8 mouse cellular contexts compared by ENCODE assay signal in the genomic region with DNA sequence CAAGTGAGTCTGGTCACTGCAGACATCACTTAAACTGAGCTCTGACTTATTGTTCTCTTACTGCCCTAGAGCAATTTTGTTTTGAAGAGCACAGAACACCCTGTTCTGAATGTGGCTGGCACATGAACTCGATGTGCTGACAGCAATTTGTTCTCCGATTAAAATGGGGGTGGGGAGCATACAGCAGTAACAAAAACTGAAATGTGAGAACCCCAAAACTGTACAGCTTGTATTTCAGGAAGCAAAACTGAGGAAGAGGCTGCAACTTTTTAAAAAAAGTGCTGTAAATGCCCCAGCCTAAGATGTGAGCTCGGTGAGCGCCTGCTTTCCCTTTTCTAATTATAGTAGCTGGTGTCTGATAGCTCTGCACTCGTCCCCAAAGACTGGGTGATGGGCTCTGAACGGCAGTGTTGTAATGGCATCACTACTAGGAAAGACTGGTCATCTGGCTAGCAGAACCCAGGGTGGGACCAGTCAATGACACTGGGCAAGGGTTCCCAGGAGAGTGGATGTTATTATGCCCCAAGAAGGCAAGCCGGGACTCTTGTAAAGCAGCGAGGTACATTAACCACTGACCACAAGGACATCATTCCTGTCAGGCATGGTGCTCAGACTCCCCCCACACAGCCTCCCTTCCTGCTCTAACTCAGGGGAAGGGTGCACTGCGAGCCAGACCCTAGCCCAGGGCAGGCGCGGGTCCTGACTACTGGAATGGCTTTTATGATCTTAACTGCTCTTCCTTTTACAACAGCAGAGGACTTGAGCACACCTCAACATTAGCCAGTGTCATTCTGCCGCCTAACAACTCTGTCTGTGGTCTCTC. TPM values are rescaled to one million over a fixed set of nuclear protein-coding genes. Genes with fewer than 3 reads are reported as not detected.
DNase-seq lines count a peak whose midpoint lies in the region; ATAC-seq lines count a peak whose summit lies in the region.

No protein-coding gene starts in this region.

- H3K9ac ChIP-seq in embryonic facial prominence, embryonic 13.5 days: peak overlapping the region; percentile 51
- H3K9ac ChIP-seq in forebrain, embryonic 14.5 days (ENCODE audit: low read length): no peak overlapping the region

- 36% methylated on average over 12 of the region's 12 CpGs for WGBS in embryonic facial prominence, embryonic 13.5 days
- WGBS in forebrain, embryonic 14.5 days: 82% methylated on average over 12 of the region's 12 CpGs

- no peaks in the 10 kb centered on the region for H3K9me3 ChIP-seq in embryonic facial prominence, embryonic 13.5 days
- H3K9me3 ChIP-seq in megakaryocyte, embryonic 14.5 days: no peaks in the 10 kb centered on the region
- H3K9me3 ChIP-seq in forebrain, embryonic 14.5 days (replicated peaks; ENCODE audit: control insufficient read depth, low read length): no peaks in the 10 kb centered on the region

- H3K4me3 ChIP-seq in embryonic facial prominence, embryonic 13.5 days: no peak overlapping the region
- H3K4me3 ChIP-seq in megakaryocyte, embryonic 14.5 days (replicated peaks): peak overlapping the region; percentile 80
- H3K4me3 ChIP-seq in forebrain, embryonic 14.5 days (ENCODE audit: low read depth, low read length): no peak overlapping the region

- peak overlapping the region; percentile 28 for H3K4me2 ChIP-seq in embryonic facial prominence, embryonic 13.5 days
- no peak overlapping the region for H3K4me2 ChIP-seq in forebrain, embryonic 14.5 days (ENCODE audit: low read length)

- peaks cover 11% of the 10 kb centered on the region for H3K36me3 ChIP-seq in embryonic facial prominence, embryonic 13.5 days
- peaks cover 43% of the 10 kb centered on the region for H3K36me3 ChIP-seq in megakaryocyte, embryonic 14.5 days (replicated peaks; ENCODE audit: low read length)
- H3K36me3 ChIP-seq in forebrain, embryonic 14.5 days (ENCODE audit: control insufficient read depth, insufficient read depth, low read length): 0 out of 2 replicates have a peak, but pooled peaks cover 3% of the 10 kb centered on the region

- no peak for ATAC-seq in embryonic facial prominence, embryonic 13.5 days (ENCODE audit: insufficient number of reproducible peaks, insufficient read depth, low FRiP score, low TSS enrichment, low read depth)
- ATAC-seq in hematopoietic stem cell, adult 5-6 weeks (replicated peaks in 1 of 2; ENCODE audit: insufficient read depth in 1 of 2, low FRiP score in 2 of 2, low TSS enrichment in 1 of 2, low read depth in 1 of 2, poor library complexity in 2 of 2, severe bottlenecking in 2 of 2): 0 out of 4 replicates have a peak, but pooled peaks have one; percentile 9 to 29
- no peak for ATAC-seq in forebrain, embryonic 14.5 days

- peaks cover 22% of the 10 kb centered on the region for H3K4me1 ChIP-seq in embryonic facial prominence, embryonic 13.5 days
- peaks cover 19% of the 10 kb centered on the region for H3K4me1 ChIP-seq in megakaryocyte, embryonic 14.5 days
- H3K4me1 ChIP-seq in forebrain, embryonic 14.5 days (ENCODE audit: control insufficient read depth, insufficient read depth, low read length): no peaks in the 10 kb centered on the region

- no peaks in the 10 kb centered on the region for H3K27me3 ChIP-seq in embryonic facial prominence, embryonic 13.5 days
- H3K27me3 ChIP-seq in megakaryocyte, embryonic 14.5 days (replicated peaks): no peaks in the 10 kb centered on the region
- no peaks in the 10 kb centered on the region for H3K27me3 ChIP-seq in forebrain, embryonic 14.5 days (replicated peaks; ENCODE audit: control insufficient read depth, insufficient read depth, low read length)

- DNase-seq in layer of hippocampus, adult 11-12 months (ENCODE audit: low spot score): peak; percentile 48
- no peak for DNase-seq in layer of hippocampus, postnatal 25 days (ENCODE audit: extremely low spot score in 1 of 2, low spot score in 1 of 2)
- DNase-seq in urinary bladder, postnatal 10 days (ENCODE audit: low spot score): no peak
- DNase-seq in forebrain, embryonic 14.5 days (ENCODE audit: low spot score): no peak
- DNase-seq in right cerebral cortex, postnatal 14 days: no peak

- peak overlapping the region; percentile 73 for H3K27ac ChIP-seq in embryonic facial prominence, embryonic 13.5 days
- H3K27ac ChIP-seq in forebrain, embryonic 14.5 days (ENCODE audit: low read depth, low read length): no peak overlapping the region

RNA-seq across cellular contexts. Expression of gene Tulp1, which starts 55.4 kb away (rescaled TPM):
- not detected for total RNA-seq in layer of hippocampus, postnatal 25 days (2021)
- polyA plus RNA-seq in embryonic facial prominence, embryonic 13.5 days (2015; fragmentation: Nextera tagmentation; extraction: Ambion mirVana): 7.3 and 10.5 TPM in 2 replicates
- total RNA-seq in hematopoietic stem cell, adult 5-6 weeks (2017): 0.60 TPM in 1 of 2 replicates, not detected in the other
- polyA plus RNA-seq in megakaryocyte, embryonic 14.5 days (2012; ENCODE audit: insufficient read depth, low replicate concordance): 2.7 TPM in 1 of 2 replicates, not detected in the other
- polyA plus RNA-seq in forebrain, embryonic 14.5 days (2014; fragmentation: Nextera tagmentation; extraction: Ambion mirVana): 1.3 and 1.5 TPM in 2 replicates

Comparison
In these comparisons a context has a peak if more than half of its experiments do, and no peak if none do; other contexts are left out.
1. ATAC-seq: peak in hematopoietic stem cell, adult 5-6 weeks (2 of 2); none in embryonic facial prominence, embryonic 13.5 days (single experiment) and forebrain, embryonic 14.5 days (single experiment).